Mouse (Mus musculus): ENCODE results near the gene Hsdl2. TPM values are rescaled to one million over a fixed set of nuclear protein-coding genes. Genes with fewer than 3 reads are reported as not detected.
"Not testable (repeated sequence)": the region's sequence is repeated elsewhere in the genome, so short reads cannot be mapped to it uniquely, and the experiment has no call there.

Gene Hsdl2
- total RNA-seq (2021), result 100 to 1,000 TPM; 220 to 227 TPM

DNA sequence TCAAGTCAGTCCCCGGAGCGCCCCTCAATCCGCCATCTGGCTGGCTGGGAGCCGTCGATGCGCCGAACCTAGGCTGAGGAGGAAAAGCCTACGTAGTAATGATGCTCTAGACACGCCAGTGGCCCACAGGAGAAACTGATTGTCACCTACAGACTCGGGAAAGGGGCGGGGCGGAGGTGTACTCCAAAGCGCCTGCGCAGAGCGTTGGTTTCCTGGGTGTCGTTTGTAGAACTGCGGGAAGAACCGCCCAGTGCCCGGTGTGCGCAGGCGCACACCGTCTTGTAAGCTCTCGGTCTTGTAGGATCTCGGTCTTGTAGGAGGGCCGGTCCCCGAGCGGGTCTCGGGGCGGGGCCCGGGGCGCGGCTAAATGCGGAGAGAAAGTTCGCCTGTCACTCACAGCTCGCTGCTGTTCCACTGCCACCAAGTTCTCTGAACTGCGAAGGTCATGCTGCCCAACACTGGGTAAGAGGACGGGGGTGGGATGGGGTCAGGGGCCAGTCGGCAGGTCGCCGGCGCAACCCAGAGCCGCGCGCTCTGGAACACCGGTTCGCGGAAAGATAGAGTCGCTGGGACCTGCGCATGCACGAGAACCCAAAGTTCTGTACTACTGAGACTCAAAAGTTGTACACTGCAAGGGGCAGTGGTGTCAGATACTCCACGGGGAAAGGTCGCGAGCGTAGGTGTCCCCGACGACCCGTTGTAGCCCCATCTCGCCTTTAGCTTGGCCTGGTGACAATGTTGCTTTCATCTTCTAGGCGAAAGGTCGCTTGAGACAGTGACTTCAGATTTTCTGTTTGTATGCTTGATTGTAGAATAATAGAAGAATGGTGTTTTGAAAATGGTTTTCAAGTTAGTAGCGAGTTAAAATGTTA, at the start of gene Hsdl2:
Gene Hsdl2 (plus strand): TSS at position 250 of the 872 bp plus-strand sequence.
- peak; percentile 97 for DNase-seq

DNA sequence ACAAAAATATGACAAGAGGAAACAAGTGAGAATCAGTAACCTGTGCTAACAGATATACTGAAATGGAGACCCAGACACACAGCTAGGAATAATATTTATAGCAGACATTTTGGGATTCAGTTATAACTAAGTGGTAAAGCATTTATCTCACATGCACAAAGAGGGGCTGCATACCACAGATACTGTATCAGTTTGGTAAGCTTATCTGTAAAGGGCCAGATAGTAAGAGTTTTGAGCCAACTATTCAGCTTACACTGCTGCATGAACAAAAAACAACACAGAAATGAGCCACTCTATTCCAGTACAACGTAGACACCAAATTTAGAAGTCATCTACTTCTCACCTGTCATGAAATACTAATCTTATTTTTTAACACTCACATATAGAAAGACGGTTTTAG, 48.1 kb upstream of the Hsdl2 start:
- no peak for DNase-seq

DNA sequence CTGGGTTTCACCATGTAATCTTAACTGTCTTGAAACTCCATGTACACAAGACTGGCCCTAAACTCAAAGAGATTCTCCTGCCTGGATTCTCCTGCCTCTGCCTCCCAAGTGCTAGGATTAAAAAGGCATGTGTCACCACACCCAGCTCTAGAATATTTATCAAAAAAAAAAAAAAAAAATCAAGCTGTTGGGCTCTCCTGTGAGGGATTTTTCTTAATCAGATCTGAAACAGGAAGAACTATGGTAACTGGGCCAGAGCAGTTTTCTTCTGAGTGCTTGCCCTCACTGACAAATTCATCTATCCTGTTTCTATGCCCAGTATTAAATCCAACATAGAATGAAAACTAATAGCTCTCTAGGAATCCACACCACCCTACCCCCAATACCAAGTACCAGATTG, 45.7 kb upstream of the Hsdl2 start:
- no peak for DNase-seq

DNA sequence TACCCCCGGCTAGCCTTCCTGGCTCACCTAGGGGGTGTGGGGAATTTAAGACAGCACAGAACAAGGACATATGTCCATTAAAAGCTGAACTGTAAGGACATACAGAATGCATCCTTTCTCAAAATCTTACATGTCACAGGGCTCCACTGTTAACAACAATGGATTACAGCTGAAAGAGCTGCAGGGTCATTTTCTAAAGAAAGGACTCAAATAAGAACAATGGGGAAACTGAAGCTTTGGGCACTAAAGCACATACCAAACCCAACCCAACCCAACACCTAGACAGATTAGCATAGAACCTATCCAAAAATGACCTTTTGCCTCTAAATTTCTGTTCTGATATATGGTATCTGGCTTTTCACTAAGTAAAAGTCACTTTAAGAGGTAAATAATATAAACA, 45.1 kb upstream of the Hsdl2 start:
- no peak for DNase-seq

DNA sequence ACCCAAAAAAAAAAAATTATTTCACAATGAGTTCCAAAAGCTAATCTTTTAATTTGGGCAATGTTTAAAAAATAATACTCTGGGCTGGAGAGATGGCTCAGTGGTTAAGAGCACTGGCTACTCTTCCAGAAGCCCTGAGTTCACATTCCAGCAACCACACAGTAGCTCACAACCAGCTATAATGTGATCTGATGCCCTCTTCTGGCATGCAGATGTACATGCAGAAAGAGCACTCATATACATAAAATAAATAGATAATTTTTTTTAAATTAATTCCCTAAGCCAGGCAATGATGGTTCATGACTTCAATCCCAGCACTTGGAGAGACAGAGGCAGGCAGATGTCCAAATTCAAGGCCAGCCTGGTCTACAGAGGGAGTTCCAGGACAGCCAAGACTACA, 38.4 kb upstream of the Hsdl2 start:
- no peak for DNase-seq

DNA sequence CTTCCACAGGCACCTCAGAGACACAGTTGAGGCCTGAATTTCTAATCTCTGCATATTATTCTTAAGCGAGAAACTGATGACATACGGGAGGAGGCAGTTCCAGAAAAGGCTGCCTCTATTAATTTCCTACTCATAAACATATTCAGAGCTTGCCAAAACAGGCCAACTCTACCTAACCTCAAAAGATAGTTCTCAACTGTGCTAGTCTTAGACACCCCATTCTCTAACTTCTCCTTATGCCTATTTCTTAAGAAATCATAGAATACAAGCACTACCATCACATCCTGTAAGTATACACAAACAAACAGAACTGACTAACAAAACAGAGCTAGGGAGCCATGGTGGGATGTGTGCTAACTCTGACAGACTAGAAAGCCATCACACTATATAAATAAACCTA, 36.7 kb upstream of the Hsdl2 start:
- no peak for DNase-seq

DNA sequence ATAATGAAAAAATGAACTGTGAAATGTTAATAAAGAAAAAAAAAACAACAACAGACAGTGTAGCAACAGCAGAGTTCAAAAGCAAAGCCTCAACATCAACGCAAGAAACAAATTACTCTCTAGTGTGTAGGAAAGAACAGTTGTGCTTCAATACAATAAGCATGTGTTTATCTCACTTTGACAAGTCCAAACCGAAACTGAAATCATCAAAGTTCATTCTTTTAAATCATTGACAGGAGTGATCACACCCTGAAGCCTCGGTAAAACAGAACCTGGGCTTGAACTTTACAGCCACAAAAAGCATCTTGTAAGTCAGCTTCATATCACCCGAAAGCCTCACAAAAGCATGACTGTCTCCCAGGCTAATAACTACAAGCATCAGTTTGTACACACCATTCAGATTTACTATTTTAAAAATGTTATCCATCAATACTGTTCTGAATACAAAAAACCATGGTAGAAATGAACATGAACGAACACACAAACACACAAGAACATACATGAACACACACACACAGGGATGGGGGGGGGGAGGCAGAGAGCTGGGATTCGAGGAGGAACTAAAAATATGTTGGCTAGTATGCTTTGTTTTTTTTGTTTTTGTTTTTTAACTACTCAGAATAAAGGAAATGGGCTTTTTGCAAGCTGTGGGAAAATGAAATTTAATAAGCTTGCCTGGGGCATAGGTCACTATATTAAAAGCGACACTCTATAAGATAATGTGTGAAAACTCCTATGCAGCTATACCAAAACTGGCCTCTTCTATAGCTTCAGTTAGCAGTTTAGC, 34.9 kb upstream of the Hsdl2 start:
- DNase-seq, result no peak

DNA sequence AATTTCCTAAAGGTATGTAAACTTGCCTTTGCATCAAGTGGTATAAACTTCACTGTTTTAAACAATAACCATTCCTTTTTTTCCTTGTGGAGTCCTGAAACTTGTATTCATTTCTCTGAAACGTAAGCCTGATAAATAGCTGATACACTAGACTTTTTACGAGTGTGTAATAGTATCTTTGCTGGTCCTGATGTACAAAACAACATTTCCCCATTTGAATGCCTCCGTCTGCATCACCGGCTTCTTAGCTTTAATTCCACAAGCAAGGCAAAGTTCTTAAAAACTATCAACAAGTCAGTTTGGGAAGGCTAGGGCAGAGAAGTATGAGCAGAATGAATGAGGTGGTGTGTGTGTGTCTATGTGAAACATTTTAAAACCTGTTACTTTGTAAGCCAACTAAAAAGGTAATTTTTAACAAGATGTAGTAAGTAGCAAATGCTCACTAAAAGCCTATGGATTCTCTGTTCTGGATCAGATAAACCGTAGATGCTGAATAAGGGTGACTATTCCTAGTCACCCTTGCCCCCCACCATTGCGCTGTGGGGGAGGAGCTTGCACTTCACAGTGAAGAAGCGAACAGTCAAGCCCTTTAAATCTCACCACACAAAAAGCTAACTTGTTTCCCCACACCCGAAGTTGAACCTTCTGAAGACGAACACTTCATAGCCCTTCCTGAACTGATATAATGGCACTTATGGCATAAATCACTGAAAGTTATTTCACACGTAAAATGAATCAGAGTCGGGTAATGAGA, 34.0 kb upstream of the Hsdl2 start:
- no peak for DNase-seq

DNA sequence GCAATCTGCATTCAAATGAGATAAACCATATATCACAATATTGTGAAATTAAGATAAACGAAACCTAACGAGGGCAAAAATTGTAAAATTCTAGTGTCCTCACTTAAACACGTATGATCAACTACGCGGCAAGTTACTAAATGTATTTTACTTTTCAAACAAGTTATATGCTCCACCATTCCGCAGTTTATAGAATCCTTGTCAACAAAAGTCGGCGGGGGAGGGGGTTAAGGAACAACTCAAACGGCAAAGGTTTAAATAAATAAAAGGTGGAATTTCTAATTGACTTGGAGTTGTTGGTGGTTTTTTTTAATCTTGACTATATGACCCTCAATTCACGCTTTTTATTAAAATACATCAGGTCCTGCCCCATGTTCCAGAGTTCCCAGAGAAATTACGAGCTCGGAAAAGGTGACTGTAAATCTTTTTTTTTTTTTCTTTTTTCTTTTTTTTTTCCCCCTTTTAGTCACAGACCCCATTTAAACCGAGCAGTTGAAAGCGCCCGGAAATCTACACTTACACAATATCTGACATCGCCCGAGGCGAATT, 33.3 kb upstream of the Hsdl2 start:
- no peak for DNase-seq

DNA sequence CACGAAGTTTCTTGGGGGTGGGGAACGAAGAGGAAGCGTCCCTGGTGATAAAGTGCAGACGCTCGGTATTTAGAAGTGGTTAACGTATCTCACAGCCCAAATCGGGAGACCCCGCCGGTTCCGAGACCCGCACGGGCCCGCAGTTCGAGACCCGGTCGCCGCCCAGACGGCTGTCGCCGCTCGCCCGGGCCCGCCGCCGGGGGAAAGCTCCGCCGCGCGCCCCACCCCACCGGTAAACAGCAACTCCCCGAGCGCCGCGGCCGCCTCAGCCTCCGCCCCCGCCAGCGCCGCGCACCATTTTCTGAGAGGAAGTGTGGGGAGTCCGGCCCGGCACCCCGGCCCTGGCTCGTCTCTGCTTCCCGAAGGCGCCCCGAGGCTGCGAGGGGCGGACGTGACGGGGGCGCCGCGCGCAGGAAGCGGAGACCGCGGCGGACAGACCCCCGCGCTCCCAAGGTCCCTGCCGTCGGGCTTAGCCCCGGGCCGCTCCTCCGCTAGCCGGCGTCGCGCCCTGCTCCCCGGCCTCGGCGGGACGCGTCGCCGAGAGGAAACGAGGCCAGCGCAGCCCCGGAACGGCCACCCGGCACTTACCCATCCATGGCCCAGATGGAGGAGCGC, 32.7 kb upstream of the Hsdl2 start:
- peak; percentile 77 for DNase-seq

DNA sequence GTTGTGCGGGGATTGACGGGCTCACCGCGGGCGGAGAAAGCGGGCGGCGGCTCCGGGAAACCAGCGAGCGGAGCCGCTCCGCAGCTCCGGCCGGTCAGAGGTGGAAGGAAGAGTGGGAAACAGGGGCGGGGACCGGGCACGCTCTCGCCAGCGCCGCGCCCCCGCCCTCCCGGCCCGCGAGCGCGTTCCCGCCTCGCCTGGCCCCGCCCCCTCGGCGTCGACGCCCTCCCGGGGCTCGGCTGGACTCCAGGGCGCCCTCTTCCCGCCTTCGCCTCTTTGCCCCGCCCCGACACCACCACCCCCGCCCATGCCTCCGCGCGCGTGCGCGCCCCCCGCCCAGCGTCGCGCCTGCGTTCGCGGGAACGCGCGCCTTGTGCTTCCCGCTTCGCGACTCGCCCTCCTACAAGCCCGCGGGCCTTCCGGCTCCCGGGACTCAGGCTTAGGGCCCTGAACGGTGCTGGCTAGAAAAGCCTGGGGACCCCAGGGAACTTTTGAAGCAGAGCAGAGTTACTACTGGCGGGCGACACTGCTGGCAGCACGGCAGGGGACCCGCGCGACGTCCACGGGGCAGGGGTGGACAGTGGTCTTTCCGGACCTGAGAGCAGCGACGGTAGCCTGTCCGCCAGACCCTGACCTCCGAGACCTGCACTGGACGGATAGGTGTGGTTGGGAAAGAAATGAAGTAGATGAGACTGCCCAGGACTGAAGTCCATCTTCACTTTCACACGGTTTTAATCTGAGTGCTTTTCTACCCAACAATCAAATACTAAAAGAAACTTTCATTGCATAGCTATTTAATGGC, 32.0 kb upstream of the Hsdl2 start, which contains the start of gene Ptbp3:
Gene Ptbp3 (minus strand): TSS at position 190 of the 802 bp plus-strand sequence.
- DNase-seq, result peak; percentile 96

DNA sequence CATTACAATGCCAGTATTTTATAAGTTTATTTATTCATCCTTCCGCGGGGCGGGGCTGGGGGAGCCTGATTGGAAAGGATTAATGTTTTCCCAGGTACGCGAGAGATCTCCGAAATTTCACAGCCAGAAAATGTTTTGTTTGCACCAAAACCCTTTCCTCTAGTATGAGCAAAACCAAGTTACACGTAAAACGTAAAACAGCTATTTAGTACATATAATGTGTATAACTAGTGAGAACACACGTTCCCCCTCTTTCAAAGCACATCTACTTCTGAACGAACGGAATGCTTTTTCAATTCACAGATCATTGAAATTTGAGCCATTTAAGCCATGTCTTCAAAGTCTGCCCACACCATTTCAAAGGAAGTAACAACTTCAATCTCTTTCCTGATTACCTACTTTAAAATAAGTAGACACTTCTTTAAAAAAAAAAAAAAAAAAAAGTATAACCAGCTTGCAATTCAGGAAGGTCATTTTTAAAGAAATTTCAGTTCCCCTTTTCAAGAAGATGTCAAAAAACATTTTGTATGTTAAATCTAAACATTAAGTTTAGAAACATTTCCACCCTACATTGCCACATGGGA, 31.3 kb upstream of the Hsdl2 start:
- DNase-seq, result no peak

DNA sequence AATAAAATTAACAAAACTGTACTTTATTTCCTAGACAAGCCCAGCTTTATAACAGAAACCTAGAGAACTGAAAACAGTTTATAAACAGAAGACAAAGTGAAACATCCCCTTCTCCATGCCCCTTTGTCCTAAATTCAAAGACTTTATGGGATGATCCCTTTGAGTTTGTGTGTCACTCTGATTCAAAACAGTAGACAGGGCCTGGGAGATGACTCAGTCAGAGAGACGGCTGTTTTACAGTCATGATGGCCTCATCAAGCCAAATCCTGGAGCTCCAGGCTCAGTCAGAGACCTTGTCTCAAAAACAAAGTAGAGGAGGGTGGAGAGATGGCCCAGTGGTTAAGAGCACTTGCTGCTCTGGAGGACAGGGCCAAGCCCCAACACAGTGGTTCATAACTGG, 29.5 kb upstream of the Hsdl2 start:
- DNase-seq, result no peak

DNA sequence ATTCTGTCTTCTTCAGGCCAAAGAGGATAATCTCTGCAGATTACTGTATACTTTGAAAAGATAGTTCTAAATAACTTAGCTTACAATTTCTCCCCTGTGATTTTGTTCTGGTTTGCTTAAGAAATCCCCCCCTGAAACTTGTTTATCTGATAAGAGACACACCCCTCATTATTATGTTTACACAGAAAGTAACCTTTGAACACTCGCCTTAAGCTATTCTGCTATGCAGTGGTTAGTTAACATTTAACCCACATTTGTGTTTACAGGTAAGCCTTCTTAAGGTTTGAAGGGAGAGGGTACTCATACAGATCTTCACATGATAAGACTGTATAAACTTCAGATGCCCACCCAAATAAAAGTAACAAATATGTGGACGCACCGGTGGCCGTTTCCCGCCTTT, 28.5 kb upstream of the Hsdl2 start:
- no peak for DNase-seq

DNA sequence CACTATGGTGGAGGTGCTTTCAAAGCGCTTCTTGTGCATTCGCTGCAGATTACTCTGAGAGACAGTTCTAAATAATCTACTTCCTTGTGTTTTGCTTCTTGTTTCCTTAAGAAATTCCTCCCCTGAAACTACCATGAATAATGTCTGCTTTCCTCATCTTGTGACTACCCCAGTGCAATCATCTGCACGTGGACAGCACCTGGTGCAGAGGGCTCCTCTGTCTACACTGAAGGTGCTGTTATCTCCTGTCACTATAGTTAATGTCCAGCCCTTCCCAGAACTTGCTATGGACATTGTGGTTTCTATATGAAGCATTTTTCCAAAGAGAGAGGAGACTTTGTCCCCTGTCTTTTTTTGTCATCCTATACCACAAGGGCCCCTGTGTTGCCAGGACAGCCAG, 27.8 kb upstream of the Hsdl2 start:
- no peak for DNase-seq

DNA sequence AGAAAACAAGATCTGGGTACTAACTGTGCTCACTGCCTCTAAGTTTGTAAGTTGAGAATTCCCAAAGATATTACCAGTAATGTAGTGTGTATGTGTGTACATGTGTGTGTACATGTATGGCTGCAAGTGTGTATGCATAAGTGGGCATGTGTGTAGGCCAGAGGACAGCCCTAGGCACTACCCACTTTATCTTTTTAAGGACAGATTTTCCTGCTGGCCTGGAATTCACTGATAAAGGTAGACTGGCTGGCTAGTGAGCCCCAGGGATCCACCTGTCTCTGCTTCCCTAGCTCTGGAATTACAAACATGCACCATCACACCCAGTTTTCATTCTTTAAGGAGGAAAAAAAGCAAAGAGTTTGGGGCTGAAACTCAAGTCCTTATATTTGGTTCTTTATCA, 26.2 kb upstream of the Hsdl2 start:
- DNase-seq, result no peak

DNA sequence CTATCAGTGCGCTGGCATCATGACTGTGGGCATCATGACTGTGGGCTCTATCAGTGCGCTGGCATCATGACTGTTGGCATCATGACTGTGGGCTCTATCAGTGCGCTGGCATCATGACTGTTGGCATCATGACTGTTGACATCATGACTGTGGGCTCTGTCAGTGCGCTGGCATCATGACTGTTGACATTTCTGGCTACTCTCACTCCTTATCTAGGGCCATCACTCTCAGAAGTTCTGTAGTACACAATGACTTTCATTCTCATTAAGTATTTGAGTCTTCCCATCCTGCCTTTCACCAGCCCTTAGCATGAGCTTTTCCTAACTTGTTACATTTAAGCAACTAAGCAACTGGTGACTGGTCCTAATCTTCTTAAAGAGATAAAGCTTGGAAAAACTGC, 24.0 kb upstream of the Hsdl2 start:
- DNase-seq, result not testable (repeated sequence)

DNA sequence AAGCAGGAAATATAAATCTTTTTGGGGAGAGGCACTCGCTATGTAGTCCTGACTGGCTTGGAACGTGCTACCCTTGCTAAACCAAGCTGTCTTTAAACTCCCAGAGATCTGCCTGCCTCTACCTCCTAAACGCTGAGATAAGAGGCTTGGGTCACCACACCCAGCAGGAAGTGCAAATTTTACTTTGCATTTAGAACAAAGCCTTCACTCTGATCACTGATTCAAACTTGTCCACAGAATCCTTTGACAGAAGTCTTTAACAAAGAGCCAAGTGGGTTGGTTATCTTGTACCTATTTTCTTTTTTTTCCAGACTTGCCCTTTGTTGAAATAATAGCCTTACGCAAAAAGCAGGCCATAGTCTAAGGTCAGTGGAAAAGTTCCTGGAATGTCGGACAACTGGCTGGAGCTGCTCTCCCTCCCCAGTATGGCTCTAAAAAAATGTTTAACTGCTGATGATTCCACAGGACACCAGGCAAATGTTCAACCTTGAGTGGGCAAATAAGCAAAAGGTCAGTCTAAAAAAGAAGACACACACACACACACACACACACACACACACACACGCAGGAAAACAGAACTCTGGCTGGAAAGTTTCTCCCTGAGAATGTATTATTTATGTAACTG, 23.2 kb upstream of the Hsdl2 start:
- DNase-seq, result no peak

DNA sequence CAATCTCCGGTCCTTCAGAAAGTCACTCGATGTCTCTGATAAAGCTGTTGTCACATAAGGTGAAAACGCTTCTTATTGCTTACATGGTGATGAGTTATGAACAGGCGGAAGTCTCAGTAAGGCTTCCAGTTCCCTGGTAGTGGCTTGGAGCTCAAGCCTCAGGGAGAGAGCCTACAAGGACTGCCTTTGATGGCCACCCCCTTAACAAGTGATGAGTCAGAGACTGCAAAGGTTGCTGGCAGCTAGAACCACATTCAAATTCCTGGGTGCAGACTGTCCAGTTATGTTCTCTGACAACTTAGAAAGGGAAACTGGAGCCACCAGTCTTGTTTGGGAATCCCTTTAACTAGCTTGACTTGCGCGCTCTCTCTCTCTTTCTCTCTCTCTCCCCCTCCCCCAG, 21.2 kb upstream of the Hsdl2 start:
- DNase-seq, result no peak

DNA sequence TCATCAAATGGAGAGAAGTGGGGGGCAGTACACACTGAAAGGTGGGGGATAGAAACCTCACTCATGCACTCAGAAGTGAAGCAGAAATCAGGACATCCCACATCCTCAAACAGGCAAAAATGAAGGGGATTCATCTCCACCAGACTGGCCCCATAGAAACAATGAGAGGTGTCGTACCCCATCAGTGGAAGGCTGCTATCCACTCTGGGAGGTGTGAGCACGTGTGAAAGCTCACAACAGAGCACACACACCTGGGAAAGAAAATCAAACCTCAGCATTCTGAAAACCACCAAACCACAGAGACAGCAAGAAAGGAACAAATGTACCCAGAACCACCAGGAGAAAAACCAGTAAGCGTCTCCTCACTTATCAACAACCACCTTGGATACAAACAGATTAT, 17.2 kb upstream of the Hsdl2 start:
- no peak for DNase-seq
